Mouse (Mus musculus) kidney, embryonic 14.5 days (tissue): ENCODE results near the gene Slc25a3. TPM values are rescaled to one million over a fixed set of nuclear protein-coding genes. Genes with fewer than 3 reads are reported as not detected.

Source experiments
- ATAC-seq: fragments of 200-750 bp; cut with Nextera tagmentation; 2 replicates; pipeline ENCODE4 v1.8.0; 2017; ENCODE audit warnings: moderate number of reproducible peaks, mild to moderate bottlenecking, moderate TSS enrichment, moderate library complexity; ENCODE audit not compliant: low FRiP score, low TSS enrichment
- H3K27ac ChIP-seq: fragments of 300-500 bp; sonication (generic); 2 replicates; pipeline ENCODE4 v1.5.1; 2014; ENCODE audit warnings: low read depth, mild to moderate bottlenecking, low read length, moderate library complexity, mixed read lengths
- H3K27me3 ChIP-seq: fragments of 300-500 bp; sonication (generic); 2 replicates; pipeline ENCODE4 v1.6.1; 2014; ENCODE audit warnings: mild to moderate bottlenecking, low read length; ENCODE audit not compliant: control insufficient read depth, insufficient read depth
- H3K36me3 ChIP-seq: fragments of 300-500 bp; sonication (generic); 2 replicates; pipeline ENCODE4 v1.6.1; 2014; ENCODE audit warnings: low read length, mixed read lengths; ENCODE audit not compliant: control insufficient read depth, insufficient read depth
- H3K4me1 ChIP-seq: fragments of 300-500 bp; sonication (generic); 2 replicates; pipeline ENCODE4 v1.6.1; 2014; ENCODE audit warnings: low read length, mixed read lengths; ENCODE audit not compliant: control insufficient read depth, insufficient read depth
- H3K4me2 ChIP-seq: fragments of 300-500 bp; sonication (generic); replicated peaks from 2 replicates; pipeline ENCODE4 v1.6.1; 2014; ENCODE audit warnings: low read depth, mild to moderate bottlenecking, low read length
- H3K4me3 ChIP-seq: fragments of 300-500 bp; sonication (generic); 2 replicates; pipeline ENCODE4 v1.5.1; 2014; ENCODE audit warnings: mild to moderate bottlenecking, low read length
- H3K9ac ChIP-seq: fragments of 300-500 bp; sonication (generic); 2 replicates; pipeline ENCODE4 v1.6.1; 2014; ENCODE audit warnings: low read depth, mild to moderate bottlenecking, low read length, moderate library complexity
- H3K9me3 ChIP-seq: fragments of 300-500 bp; sonication (generic); 2 replicates; pipeline ENCODE4 v1.6.1; 2016; ENCODE audit warnings: low read length; ENCODE audit not compliant: control insufficient read depth
- WGBS: fragments of 180-500 bp; shearing (Covaris S2); extraction: QIAGEN DNeasy Blood & Tissue Kit; methylation state at CpG from one replicate; pipeline ENCODE4 v1.1.7; 2014; 5-methylcytosine and 5-hydroxymethylcytosine counted together
- polyA plus RNA-seq: library from polyadenylated mRNA; unstranded; fragments of >200 nt; fragmentation: Nextera tagmentation; extraction: Ambion mirVana; gene quantifications from 2 replicates; pipeline ENCODE4 v1.2.1, GENCODE M21; 2014

Gene Slc25a3
- polyA plus RNA-seq, 1 experiment from 2014 or later: 625 TPM

GRCm38 (mm10) chr10:91105981-91106380, 17.9 kb downstream of the Slc25a3 start:
- Histone ChIP-seq H3K4me2 (no peak overlapping the region), H3K27me3 (no peaks in the 10 kb centered on the region), H3K9ac (no peak overlapping the region), H3K4me1 (no peaks in the 10 kb centered on the region), H3K9me3 (peaks cover 3% of the 10 kb centered on the region; the same call in 1 of the 2 replicates), H3K36me3 (peaks cover 5% of the 10 kb centered on the region; the same call in 1 of the 2 replicates), H3K4me3 (no peak overlapping the region), H3K27ac (no peak overlapping the region)
- ATAC-seq: no peak
- 85% methylated on average over 3 of the region's 3 CpGs for WGBS

GRCm38 (mm10) chr10:91102799-91103590, 20.9 kb downstream of the Slc25a3 start:
- 92% methylated on average over 14 of the region's 14 CpGs for WGBS
- no peak overlapping the region for H3K4me3 ChIP-seq
- H3K27me3 ChIP-seq: no peaks in the 10 kb centered on the region
- H3K9me3 ChIP-seq: no peaks in the 10 kb centered on the region
- H3K36me3 ChIP-seq: peaks cover 13% of the 10 kb centered on the region; the same call in 1 of the 2 replicates
- H3K27ac ChIP-seq: no peak overlapping the region
- no peak overlapping the region for H3K4me2 ChIP-seq
- H3K9ac ChIP-seq: no peak overlapping the region
- H3K4me1 ChIP-seq: no peaks in the 10 kb centered on the region
- no peak for ATAC-seq

GRCm38 (mm10) chr10:91101936-91102335, 21.9 kb downstream of the Slc25a3 start:
- WGBS: 96% methylated on average over 25 of the region's 25 CpGs
- Histone ChIP-seq H3K9me3 (no peaks in the 10 kb centered on the region), H3K36me3 (peaks cover 13% of the 10 kb centered on the region; the same call in 1 of the 2 replicates), H3K4me3 (no peak overlapping the region), H3K27ac (no peak overlapping the region), H3K4me2 (no peak overlapping the region), H3K9ac (no peak overlapping the region), H3K4me1 (no peaks in the 10 kb centered on the region), H3K27me3 (no peaks in the 10 kb centered on the region)
- no peak for ATAC-seq

- 83% methylated on average over 1 of the region's 1 CpGs for WGBS
- no peak overlapping the region for H3K4me3 ChIP-seq
- H3K4me2 ChIP-seq: no peak overlapping the region
- H3K36me3 ChIP-seq: peaks cover 20% of the 10 kb centered on the region; the same call in 1 of the 2 replicates
- H3K9me3 ChIP-seq: no peaks in the 10 kb centered on the region
- H3K9ac ChIP-seq: no peak overlapping the region
- no peaks in the 10 kb centered on the region for H3K27me3 ChIP-seq
- no peaks in the 10 kb centered on the region for H3K4me1 ChIP-seq
- no peak overlapping the region for H3K27ac ChIP-seq
- no peak for ATAC-seq
These were observed 23.8 kb downstream of the Slc25a3 start for GRCm38 (mm10) chr10:91100101-91100500.

- H3K4me2 ChIP-seq: no peak overlapping the region
- H3K9ac ChIP-seq: no peak overlapping the region
- H3K27me3 ChIP-seq: no peaks in the 10 kb centered on the region
- no peaks in the 10 kb centered on the region for H3K4me1 ChIP-seq
- no peak overlapping the region for H3K27ac ChIP-seq
- no peak overlapping the region for H3K4me3 ChIP-seq
- H3K9me3 ChIP-seq: no peaks in the 10 kb centered on the region
- H3K36me3 ChIP-seq: peaks cover 20% of the 10 kb centered on the region; the same call in 1 of the 2 replicates
- 94% methylated on average over 8 of the region's 8 CpGs for WGBS
- no peak for ATAC-seq
These were observed 25.8 kb downstream of the Slc25a3 start for GRCm38 (mm10) chr10:91098056-91098455.

- Histone ChIP-seq H3K4me1 (no peaks in the 10 kb centered on the region), H3K27me3 (no peaks in the 10 kb centered on the region), H3K9ac (no peak overlapping the region), H3K27ac (no peak overlapping the region), H3K9me3 (no peaks in the 10 kb centered on the region), H3K4me3 (no peak overlapping the region), H3K36me3 (peaks cover 15% of the 10 kb centered on the region; the same call in 1 of the 2 replicates), H3K4me2 (no peak overlapping the region)
- no peak for ATAC-seq
- WGBS: 89% methylated on average over 15 of the region's 15 CpGs
These were observed 29.4 kb downstream of the Slc25a3 start for GRCm38 (mm10) chr10:91094251-91095104.

- Histone ChIP-seq H3K27me3 (no peaks in the 10 kb centered on the region), H3K4me1 (no peaks in the 10 kb centered on the region), H3K4me3 (no peak overlapping the region), H3K9me3 (no peaks in the 10 kb centered on the region), H3K9ac (no peak overlapping the region), H3K27ac (no peak overlapping the region), H3K36me3 (peaks cover 7% of the 10 kb centered on the region; the same call in 1 of the 2 replicates), H3K4me2 (no peak overlapping the region)
- WGBS: 95% methylated on average over 4 of the region's 4 CpGs
- no peak for ATAC-seq
These were observed 31.0 kb downstream of the Slc25a3 start for GRCm38 (mm10) chr10:91092812-91093211.

GRCm38 (mm10) chr10:91083393-91083927, 40.4 kb downstream of the Slc25a3 start:
- H3K36me3 ChIP-seq: 0 out of 2 replicates have a peak, but pooled peaks cover 2% of the 10 kb centered on the region
- 44% methylated on average over 12 of the region's 12 CpGs for WGBS
- peak overlapping the region; percentile 65; the same call in 1 of the 2 replicates for H3K27ac ChIP-seq
- no peaks in the 10 kb centered on the region for H3K27me3 ChIP-seq
- ATAC-seq: no peak
- no peaks in the 10 kb centered on the region for H3K4me1 ChIP-seq
- peak overlapping the region; percentile 84 for H3K9ac ChIP-seq
- H3K9me3 ChIP-seq: no peaks in the 10 kb centered on the region
- peak overlapping the region; percentile 74 for H3K4me2 ChIP-seq
- peak overlapping the region; percentile 78 for H3K4me3 ChIP-seq
